Mouse (Mus musculus) kidney, embryonic 14.5 days (tissue): ENCODE measurements at regions not wholly inside any gene's neighbourhood (a gene's known extent, or its start where the extent isn't known, plus 50 kb on each side); places are given as distances from the start of the nearest gene placed in this dataset.
A peak's percentile ranks its signal among the peaks of the same experiment; 100 is the strongest.

Experiments
- ATAC-seq: fragments of 200-750 bp; cut with Nextera tagmentation; 2 replicates; pipeline ENCODE4 v1.8.0; 2017; ENCODE audit warnings: moderate number of reproducible peaks, mild to moderate bottlenecking, moderate TSS enrichment, moderate library complexity; ENCODE audit not compliant: low FRiP score, low TSS enrichment
- H3K27ac ChIP-seq: fragments of 300-500 bp; sonication (generic); 2 replicates; pipeline ENCODE4 v1.5.1; 2014; ENCODE audit warnings: low read depth, mild to moderate bottlenecking, low read length, moderate library complexity, mixed read lengths
- H3K27me3 ChIP-seq: fragments of 300-500 bp; sonication (generic); 2 replicates; pipeline ENCODE4 v1.6.1; 2014; ENCODE audit warnings: mild to moderate bottlenecking, low read length; ENCODE audit not compliant: control insufficient read depth, insufficient read depth
- H3K36me3 ChIP-seq: fragments of 300-500 bp; sonication (generic); 2 replicates; pipeline ENCODE4 v1.6.1; 2014; ENCODE audit warnings: low read length, mixed read lengths; ENCODE audit not compliant: control insufficient read depth, insufficient read depth
- H3K4me1 ChIP-seq: fragments of 300-500 bp; sonication (generic); 2 replicates; pipeline ENCODE4 v1.6.1; 2014; ENCODE audit warnings: low read length, mixed read lengths; ENCODE audit not compliant: control insufficient read depth, insufficient read depth
- H3K4me2 ChIP-seq: fragments of 300-500 bp; sonication (generic); replicated peaks from 2 replicates; pipeline ENCODE4 v1.6.1; 2014; ENCODE audit warnings: low read depth, mild to moderate bottlenecking, low read length
- H3K4me3 ChIP-seq: fragments of 300-500 bp; sonication (generic); 2 replicates; pipeline ENCODE4 v1.5.1; 2014; ENCODE audit warnings: mild to moderate bottlenecking, low read length
- H3K9ac ChIP-seq: fragments of 300-500 bp; sonication (generic); 2 replicates; pipeline ENCODE4 v1.6.1; 2014; ENCODE audit warnings: low read depth, mild to moderate bottlenecking, low read length, moderate library complexity
- H3K9me3 ChIP-seq: fragments of 300-500 bp; sonication (generic); 2 replicates; pipeline ENCODE4 v1.6.1; 2016; ENCODE audit warnings: low read length; ENCODE audit not compliant: control insufficient read depth
- WGBS: fragments of 180-500 bp; shearing (Covaris S2); extraction: QIAGEN DNeasy Blood & Tissue Kit; methylation state at CpG from one replicate; pipeline ENCODE4 v1.1.7; 2014; 5-methylcytosine and 5-hydroxymethylcytosine counted together

- H3K4me2 ChIP-seq, result no peak overlapping the region
- peak; percentile 62; the same call in 1 of the 2 replicates for ATAC-seq
- no peak overlapping the region for H3K4me3 ChIP-seq
- WGBS, result 27% methylated on average over 4 of the region's 4 CpGs
- no peaks in the 10 kb centered on the region for H3K36me3 ChIP-seq
- H3K27ac ChIP-seq, result no peak overlapping the region
- no peaks in the 10 kb centered on the region; the same call in 1 of the 2 replicates for H3K4me1 ChIP-seq
- no peak overlapping the region for H3K9ac ChIP-seq
- H3K9me3 ChIP-seq, result no peaks in the 10 kb centered on the region
- H3K27me3 ChIP-seq, result no peaks in the 10 kb centered on the region
Measured at GRCm38 (mm10) chr6:4441618-4442167, 62.9 kb upstream of the Col1a2 start.

- Histone ChIP-seq H3K9me3 (no peaks in the 10 kb centered on the region), H3K9ac (no peak overlapping the region), H3K27ac (no peak overlapping the region), H3K36me3 (no peaks in the 10 kb centered on the region), H3K4me1 (no peaks in the 10 kb centered on the region; the same call in 1 of the 2 replicates), H3K27me3 (no peaks in the 10 kb centered on the region), H3K4me2 (no peak overlapping the region), H3K4me3 (no peak overlapping the region)
- ATAC-seq, result no peak
- WGBS, result 24% methylated on average over 1 of the region's 1 CpGs
Measured at GRCm38 (mm10) chr6:4445906-4446305, 58.7 kb upstream of the Col1a2 start.

GRCm38 (mm10) chr6:4451227-4451626 is 53.4 kb upstream of the Col1a2 start:
- Histone ChIP-seq H3K4me3 (no peak overlapping the region), H3K4me2 (no peak overlapping the region), H3K4me1 (peaks cover 4% of the 10 kb centered on the region; the same call in 1 of the 2 replicates), H3K9ac (no peak overlapping the region), H3K9me3 (no peaks in the 10 kb centered on the region), H3K36me3 (no peaks in the 10 kb centered on the region), H3K27me3 (no peaks in the 10 kb centered on the region), H3K27ac (no peak overlapping the region)
- no peak for ATAC-seq
- WGBS, result 92% methylated on average over 2 of the region's 2 CpGs
